Mouse (Mus musculus): ENCODE measurements around the gene Mtf1. TPM values are rescaled to one million over a fixed set of nuclear protein-coding genes. Genes with fewer than 3 reads are reported as not detected.

Mtf1 gene
- total RNA-seq, 1 experiment: 15.4 TPM

DNA sequence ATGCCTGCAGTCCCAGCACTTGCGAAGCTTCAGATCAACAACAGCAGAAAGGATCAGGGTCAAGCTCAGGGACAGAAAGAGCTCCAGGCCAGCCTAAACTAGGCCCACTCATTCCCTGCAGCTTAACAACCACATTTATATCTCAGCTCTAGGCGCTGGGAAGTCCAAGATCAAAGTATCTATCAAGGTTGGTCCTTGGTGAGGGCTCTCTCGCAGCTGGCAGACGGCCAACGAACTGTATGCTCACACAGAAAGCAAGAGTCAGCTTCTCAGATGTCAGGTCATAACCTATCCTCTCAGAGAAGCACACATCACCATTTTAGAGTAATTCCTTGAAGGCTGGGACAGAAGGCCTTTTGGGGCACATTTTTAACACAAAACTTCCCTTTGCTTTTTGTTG is 56.5 kb downstream of the Mtf1 start:
- no peak for DNase-seq (ENCODE audit: low read depth, low spot score)

GRCm38 (mm10) chr4:124860446-124860845 is 58.5 kb downstream of the Mtf1 start:
- TF ChIP-seq HCFC1 (IDR thresholded peaks at IDR 0.05; ENCODE audit: borderline replicate concordance, insufficient read depth, low read length) (no peak), MAFK (IDR thresholded peaks at IDR 0.05; ENCODE audit: insufficient read depth, low read depth, low read length) (no peak), ZC3H11A (IDR thresholded peaks at IDR 0.05; ENCODE audit: borderline replicate concordance, low read depth, low read length) (no peak), ZNF384 (IDR thresholded peaks at IDR 0.05; ENCODE audit: low read depth, low read length) (no peak), CHD2 (IDR thresholded peaks at IDR 0.05; ENCODE audit: low read depth, low read length) (no peak)
- in situ Hi-C loops (cut with MboI; ENCODE audit: low sequenced_read_pairs in 2 of 2, unreplicated experiment in 2 of 2): no loop called here
- H3K27ac ChIP-seq (ENCODE audit: insufficient read depth, low read depth, low read length, poor library complexity, severe bottlenecking): no peak overlapping the region

More for the DNA sequence above, 56.5 kb downstream of the Mtf1 start:
- Histone ChIP-seq H3K36me3 (ENCODE audit: control insufficient read depth, insufficient read depth, low read length, poor library complexity, severe bottlenecking) (peaks cover 21% of the 10 kb centered on the region), H3K9ac (ENCODE audit: insufficient read depth, low read depth, low read length, poor library complexity, severe bottlenecking) (no peak overlapping the region), H3K4me3 (ENCODE audit: insufficient read depth in 1 of 2, low read depth in 1 of 2, low read length in 2 of 2, poor library complexity in 1 of 2, severe bottlenecking in 1 of 2) (no peak overlapping the region), H3K27ac (ENCODE audit: insufficient read depth, low read depth, low read length, poor library complexity, severe bottlenecking) (no peak overlapping the region), H3K9me3 (ENCODE audit: control insufficient read depth, insufficient read depth, low read depth, low read length) (no peaks in the 10 kb centered on the region), H3K4me1 (ENCODE audit: control insufficient read depth in 2 of 2, insufficient read depth in 2 of 2, low read length in 2 of 2, poor library complexity in 1 of 2) (peaks cover 0 to 4% of the 10 kb centered on the region in 2 experiments; a peak in 1 of 4 replicates)
- in situ Hi-C loops (cut with MboI; ENCODE audit: low sequenced_read_pairs in 2 of 2, unreplicated experiment in 2 of 2): no loop called here
- TF ChIP-seq HCFC1 (IDR thresholded peaks at IDR 0.05; ENCODE audit: borderline replicate concordance, insufficient read depth, low read length): no peak

GRCm38 (mm10) chr4:124861283-124862188 is 59.6 kb downstream of the Mtf1 start, which contains the start of gene Maneal:
Gene Maneal (minus strand): TSS chr4:124862171.
- DNase-seq (ENCODE audit: low read depth, low spot score): no peak
- Histone ChIP-seq H3K9ac (ENCODE audit: insufficient read depth, low read depth, low read length, poor library complexity, severe bottlenecking) (peak within 1 kb of the TSS; percentile 80), H3K36me3 (ENCODE audit: control insufficient read depth, insufficient read depth, low read length, poor library complexity, severe bottlenecking) (peaks cover 4% of the 10 kb centered on the region; the same call in 1 of the 2 replicates), H3K27ac (ENCODE audit: insufficient read depth, low read depth, low read length, poor library complexity, severe bottlenecking) (no peak within 1 kb of the TSS), H3K4me1 (ENCODE audit: control insufficient read depth in 2 of 2, insufficient read depth in 2 of 2, low read length in 2 of 2, poor library complexity in 1 of 2) (peaks cover 0 to 2% of the 10 kb centered on the region in 2 experiments; a peak in 1 of 4 replicates), H3K4me3 (ENCODE audit: insufficient read depth in 1 of 2, low read depth in 1 of 2, low read length in 2 of 2, poor library complexity in 1 of 2, severe bottlenecking in 1 of 2) (peak within 1 kb of the TSS; percentile 74 to 89), H3K9me3 (ENCODE audit: control insufficient read depth, insufficient read depth, low read depth, low read length) (no peaks in the 10 kb centered on the region)
- TF ChIP-seq ZC3H11A (IDR thresholded peaks at IDR 0.05; ENCODE audit: borderline replicate concordance, low read depth, low read length) (no peak), CHD2 (IDR thresholded peaks at IDR 0.05; ENCODE audit: low read depth, low read length) (no peak), ZNF384 (IDR thresholded peaks at IDR 0.05; ENCODE audit: low read depth, low read length) (no peak), MAFK (IDR thresholded peaks at IDR 0.05; ENCODE audit: insufficient read depth, low read depth, low read length) (no peak), HCFC1 (IDR thresholded peaks at IDR 0.05; ENCODE audit: borderline replicate concordance, insufficient read depth, low read length) (no peak)
- in situ Hi-C loops (cut with MboI; ENCODE audit: low sequenced_read_pairs in 2 of 2, unreplicated experiment in 2 of 2): no loop called here

More at GRCm38 (mm10) chr4:124860446-124860845, 58.5 kb downstream of the Mtf1 start:
- DNase-seq (ENCODE audit: low read depth, low spot score): no peak
- Histone ChIP-seq H3K9me3 (ENCODE audit: control insufficient read depth, insufficient read depth, low read depth, low read length) (no peaks in the 10 kb centered on the region), H3K36me3 (ENCODE audit: control insufficient read depth, insufficient read depth, low read length, poor library complexity, severe bottlenecking) (peaks cover 13% of the 10 kb centered on the region; the same call in 1 of the 2 replicates), H3K4me1 (ENCODE audit: control insufficient read depth in 2 of 2, insufficient read depth in 2 of 2, low read length in 2 of 2, poor library complexity in 1 of 2) (peaks cover 0 to 4% of the 10 kb centered on the region in 2 experiments; a peak in 1 of 4 replicates), H3K9ac (ENCODE audit: insufficient read depth, low read depth, low read length, poor library complexity, severe bottlenecking) (no peak overlapping the region), H3K4me3 (ENCODE audit: insufficient read depth in 1 of 2, low read depth in 1 of 2, low read length in 2 of 2, poor library complexity in 1 of 2, severe bottlenecking in 1 of 2) (no peak overlapping the region)

DNA sequence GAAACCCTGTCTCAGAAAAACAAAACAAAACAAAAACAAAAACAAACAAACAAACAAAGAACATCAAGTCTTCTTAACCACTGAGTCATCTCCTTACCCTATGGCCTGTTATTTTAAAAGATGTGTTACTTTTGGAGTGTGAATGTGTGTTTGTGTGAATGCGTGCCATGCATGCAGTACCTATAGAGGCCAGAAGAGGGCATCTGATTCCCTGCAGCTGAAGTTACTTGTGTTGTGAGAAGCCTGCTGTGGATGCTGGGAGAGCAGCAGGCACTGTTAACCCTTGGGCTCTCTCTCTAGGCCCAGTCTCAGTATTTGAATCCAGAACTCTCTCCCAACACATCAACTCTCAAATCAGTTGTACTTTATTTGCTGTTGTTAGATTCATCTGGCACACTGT is 70.8 kb downstream of the Mtf1 start:
- in situ Hi-C loops (cut with MboI; ENCODE audit: low sequenced_read_pairs in 2 of 2, unreplicated experiment in 2 of 2): no loop called here
- H3K4me1 ChIP-seq (ENCODE audit: control insufficient read depth in 2 of 2, insufficient read depth in 2 of 2, low read length in 2 of 2, poor library complexity in 1 of 2): no peaks in the 10 kb centered on the region
- TF ChIP-seq HCFC1 (IDR thresholded peaks at IDR 0.05; ENCODE audit: borderline replicate concordance, insufficient read depth, low read length) (no peak), CHD2 (IDR thresholded peaks at IDR 0.05; ENCODE audit: low read depth, low read length) (no peak), MAFK (IDR thresholded peaks at IDR 0.05; ENCODE audit: insufficient read depth, low read depth, low read length) (no peak), ZC3H11A (IDR thresholded peaks at IDR 0.05; ENCODE audit: borderline replicate concordance, low read depth, low read length) (peak; percentile 40; the same call in 1 of the 2 replicates)
- H3K36me3 ChIP-seq (ENCODE audit: control insufficient read depth, insufficient read depth, low read length, poor library complexity, severe bottlenecking): no peaks in the 10 kb centered on the region; the same call in 1 of the 2 replicates
- no peak overlapping the region for H3K9ac ChIP-seq (ENCODE audit: insufficient read depth, low read depth, low read length, poor library complexity, severe bottlenecking)
- H3K27ac ChIP-seq (ENCODE audit: insufficient read depth, low read depth, low read length, poor library complexity, severe bottlenecking): no peak overlapping the region
- H3K9me3 ChIP-seq (ENCODE audit: control insufficient read depth, insufficient read depth, low read depth, low read length): no peaks in the 10 kb centered on the region
- DNase-seq (ENCODE audit: low read depth, low spot score): no peak
- no peak overlapping the region for H3K4me3 ChIP-seq (ENCODE audit: insufficient read depth in 1 of 2, low read depth in 1 of 2, low read length in 2 of 2, poor library complexity in 1 of 2, severe bottlenecking in 1 of 2)

Measured in ES-E14 (cell line).